Mouse (Mus musculus) hematopoietic stem cell, adult 5-6 weeks (primary cell): ENCODE data around the gene Qrich2. TPM values are rescaled to one million over a fixed set of nuclear protein-coding genes. Genes with fewer than 3 reads are reported as not detected.

ENCODE experiments used
- ATAC-seq, 2 experiments: fragments of 125-278 bp in 1 of 2; replicated peaks in 1 of 2; 2 replicates each; pipeline ENCODE4 v1.8.0; 2016 to 2017; ENCODE audit warnings: inconsistent platforms in 2 of 2, mild to moderate bottlenecking in 2 of 2, moderate number of reproducible peaks in 2 of 2, low read depth in 1 of 2, moderate TSS enrichment in 1 of 2; ENCODE audit not compliant: low FRiP score in 2 of 2, poor library complexity in 2 of 2, severe bottlenecking in 2 of 2, insufficient read depth in 1 of 2, low TSS enrichment in 1 of 2
- total RNA-seq: library from RNA; stranded (forward); fragments of 172-1452, 232-1000 nt; gene quantifications from 2 replicates; pipeline ENCODE4 v1.2.3, GENCODE M21; 2017

Gene Qrich2
- total RNA-seq, 1 experiment from 2014 or later: not detected

- peak in 1 of 2 experiments; percentile 46; a peak in 1 of 4 replicates for ATAC-seq
These were observed 65.5 kb downstream of the Qrich2 start for GRCm38 (mm10) chr11:116400560-116400959.

DNA sequence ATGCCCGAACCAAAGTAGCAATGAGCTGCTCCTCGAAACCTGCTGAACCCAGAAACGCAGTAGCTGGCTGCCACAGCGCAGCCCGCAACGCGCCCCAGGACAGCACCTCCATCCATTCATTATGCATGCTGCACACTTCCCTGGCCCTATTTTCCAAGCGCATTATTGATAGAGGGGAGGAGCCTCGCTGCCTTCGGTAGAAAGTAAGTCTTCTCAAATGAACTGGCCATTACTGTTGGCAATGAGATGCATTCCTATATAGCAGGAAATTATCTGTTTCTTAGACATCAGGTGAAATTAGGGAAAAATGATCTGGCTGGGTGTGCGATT lies 67.7 kb downstream of the Qrich2 start:
- no peak for ATAC-seq

DNA sequence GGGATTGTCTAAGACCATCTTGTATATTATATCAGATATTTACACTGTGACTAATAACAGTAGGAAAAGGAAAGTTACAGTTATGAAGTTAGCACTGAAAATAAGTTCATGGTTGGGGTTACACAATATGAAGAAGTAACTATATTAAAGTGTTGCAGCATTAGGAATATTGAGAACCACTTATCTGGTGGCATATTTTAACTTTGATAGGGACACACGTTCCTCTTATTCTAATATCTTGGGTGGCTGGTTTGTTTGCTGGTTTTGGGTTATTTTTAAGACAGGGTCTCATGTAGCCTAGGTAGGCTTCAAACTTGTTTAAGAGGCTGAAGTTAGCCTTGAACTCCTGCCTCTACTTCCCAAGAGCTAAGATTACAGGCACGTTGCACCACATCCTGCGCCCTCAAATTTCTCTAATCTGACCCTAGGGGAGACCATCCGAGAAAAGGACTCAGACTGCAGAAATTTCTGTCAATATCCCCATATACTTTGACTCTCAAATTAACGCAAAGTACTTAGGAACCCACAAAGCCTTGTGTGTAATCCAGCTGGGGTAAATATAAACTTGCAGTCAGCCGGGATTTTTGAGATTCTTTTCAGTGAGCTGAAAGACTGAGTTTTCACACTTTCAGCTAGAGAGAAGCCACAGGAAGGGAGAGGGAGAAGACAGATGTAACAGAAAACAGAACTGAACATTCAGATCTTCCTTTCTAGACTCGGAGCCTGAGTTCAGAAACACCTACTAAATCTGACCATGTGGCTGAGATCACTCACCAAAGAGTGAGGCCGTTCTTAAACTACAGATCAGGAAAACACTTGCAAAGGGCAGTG lies 68.3 kb downstream of the Qrich2 start:
- no peak for ATAC-seq

- no peak for ATAC-seq
These were observed 69.1 kb downstream of the Qrich2 start for GRCm38 (mm10) chr11:116396934-116397330.

DNA sequence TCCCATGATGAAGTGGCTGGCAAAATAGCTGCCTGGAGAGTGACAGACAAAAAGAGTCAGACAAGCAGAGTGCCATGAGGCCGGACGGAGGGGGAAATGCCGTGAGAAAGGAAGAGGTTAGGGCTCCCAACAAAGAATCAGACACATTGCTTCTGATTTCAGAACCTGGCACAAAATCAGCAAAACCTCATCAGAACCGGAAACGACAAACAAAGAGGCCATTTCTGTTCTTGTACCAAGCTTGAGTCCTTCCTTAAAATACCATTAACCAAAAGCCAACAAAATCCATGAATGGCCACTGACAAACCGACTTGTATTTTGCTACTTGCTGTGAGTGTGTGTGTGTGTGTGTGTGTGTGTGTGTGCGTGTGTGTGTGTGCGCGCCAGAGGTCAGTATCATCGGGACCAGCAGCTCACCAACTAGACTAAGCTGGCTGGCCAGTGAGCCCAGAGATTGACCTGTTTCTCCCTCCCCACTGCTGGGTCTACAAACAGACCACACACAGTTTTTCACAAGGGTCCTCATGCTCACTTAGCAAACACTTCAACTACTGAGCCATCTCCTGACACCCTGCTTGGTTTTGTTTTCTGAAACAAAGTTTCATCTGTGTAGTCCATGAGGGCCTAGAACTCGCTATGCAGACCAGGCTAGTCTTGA lies 69.6 kb downstream of the Qrich2 start:
- ATAC-seq: no peak

DNA sequence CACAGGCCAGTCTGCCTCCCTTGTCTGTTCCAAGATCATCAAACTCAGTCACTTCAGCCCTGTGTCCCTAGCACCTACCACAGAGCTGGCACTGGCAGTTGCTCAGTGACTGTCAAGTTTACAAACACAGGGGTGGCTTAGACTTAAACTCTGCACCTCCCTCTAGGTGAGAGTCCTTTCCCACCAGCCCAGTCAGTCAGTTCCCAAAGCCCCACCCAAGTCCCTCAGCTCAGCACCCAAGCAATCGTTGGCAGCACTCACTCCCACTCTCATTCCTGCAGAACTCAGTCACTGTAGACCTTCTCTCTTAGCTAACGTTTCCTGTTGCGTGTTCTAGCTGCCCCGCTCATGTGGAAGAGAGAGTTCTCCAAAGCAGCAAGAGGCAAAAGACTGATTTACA lies 71.3 kb downstream of the Qrich2 start:
- peak in 1 of 2 experiments; percentile 32; a peak in 1 of 4 replicates for ATAC-seq

Other genes starting within 250 kb of the Qrich2 start
- 2.4 and 2.9 TPM in 2 replicates for gene Evpl, start 228.2 kb downstream of the Qrich2 start, total RNA-seq
- 36.5 and 43.6 TPM in 2 replicates for gene Srp68, start 192.0 kb downstream of the Qrich2 start, total RNA-seq
- gene Galr2, start 185.3 kb downstream of the Qrich2 start, total RNA-seq: 0.31 TPM in 1 of 2 replicates, not detected in the other
- 20.4 and 25.8 TPM in 2 replicates for gene Exoc7, start 159.0 kb downstream of the Qrich2 start, total RNA-seq
- gene Foxj1, start 130.8 kb downstream of the Qrich2 start, total RNA-seq: 0.38 TPM in 1 of 2 replicates, not detected in the other
- gene Rnf157, start 53.2 kb downstream of the Qrich2 start, total RNA-seq: 9.2 and 19.4 TPM in 2 replicates
- gene Ubald2, start 32.1 kb downstream of the Qrich2 start, total RNA-seq: 51.5 and 101 TPM in 2 replicates
- 29.8 and 51.3 TPM in 2 replicates for gene Prpsap1, start 28.0 kb upstream of the Qrich2 start, total RNA-seq
- 3.3 and 19.6 TPM in 2 replicates for gene Sphk1, start 64.7 kb upstream of the Qrich2 start, total RNA-seq
- gene Ube2o, start 115.2 kb upstream of the Qrich2 start, total RNA-seq: 8.4 and 8.9 TPM in 2 replicates
- not detected in 2 replicates for gene Aanat, start 120.2 kb upstream of the Qrich2 start, total RNA-seq
- gene Rhbdf2, start 160.8 kb upstream of the Qrich2 start, total RNA-seq: 3.5 and 5.6 TPM in 2 replicates
- gene Prcd, start 187.3 kb upstream of the Qrich2 start, total RNA-seq: 1.6 TPM in 1 of 2 replicates, not detected in the other
- not detected in 2 replicates for gene Cygb, start 188.1 kb upstream of the Qrich2 start, total RNA-seq